Mouse (Mus musculus) adipose tissue, adult 10 weeks (tissue): ENCODE measurements around the gene Fam149b. TPM values are rescaled to one million over a fixed set of nuclear protein-coding genes. Genes with fewer than 3 reads are reported as not detected.

Source experiments
- polyA plus RNA-seq: library from polyadenylated mRNA; stranded (reverse); fragments of 350-450 nt; fragmentation: Illumina TruSeq; extraction: RNeasy Lipid Tissue Mini Kit (QIAGEN cat#74804); gene quantifications from one replicate; pipeline ENCODE4 v1.2.3, GENCODE M21; 2014; ENCODE audit warnings: low read depth, low replicate concordance

Gene Fam149b
- polyA plus RNA-seq, result 38.7 TPM

GRCm38 (mm10) chr14:20347991-20348541 lies at the start of gene Fam149b, which contains the start of gene Ecd:
TSS of gene Fam149b (plus strand) at chr14:20348162.
TSS of gene Ecd (minus strand) at chr14:20348121.

GRCm38 (mm10) chr14:20388441-20389129 lies 40.6 kb downstream of the Fam149b start, which contains the start of gene Dnajc9:
TSS of gene Dnajc9 (minus strand) at chr14:20388910.

GRCm38 (mm10) chr14:20393205-20393913 lies 45.4 kb downstream of the Fam149b start, which contains the start of gene Mrps16:
TSS of gene Mrps16 (minus strand) at chr14:20393634.

Other genes with a start within 250 kb of the Fam149b start
- gene Saysd1, start 209.6 kb upstream of the Fam149b start, polyA plus RNA-seq, result 7.4 TPM
- gene Kcnk5, start 166.4 kb upstream of the Fam149b start, polyA plus RNA-seq, result 17.9 TPM
- gene Kcnk16, start 79.0 kb upstream of the Fam149b start, polyA plus RNA-seq, result not detected
- gene Nudt13, start 53.5 kb upstream of the Fam149b start, polyA plus RNA-seq, result 30.5 TPM
- 28.0 TPM for gene Ecd, start within 50 bp of the Fam149b start, polyA plus RNA-seq
- 22.1 TPM for gene Dnajc9, start 40.7 kb downstream of the Fam149b start, polyA plus RNA-seq
- 43.1 TPM for gene Mrps16, start 45.5 kb downstream of the Fam149b start, polyA plus RNA-seq
- 7.5 TPM for gene Cfap70, start 104.1 kb downstream of the Fam149b start, polyA plus RNA-seq
- 75.7 TPM for gene Anxa7, start 132.0 kb downstream of the Fam149b start, polyA plus RNA-seq
- gene Mss51, start 148.7 kb downstream of the Fam149b start, polyA plus RNA-seq, result 0.92 TPM
- 45.0 TPM for gene Ppp3cb, start 198.4 kb downstream of the Fam149b start, polyA plus RNA-seq